Mouse (Mus musculus) right cerebral cortex, postnatal 25 days (tissue): ENCODE results near the gene Arl10.
"Not testable (repeated sequence)": the region's sequence is repeated elsewhere in the genome, so short reads cannot be mapped to it uniquely, and the experiment has no call there.

Source experiments
- DNase-seq: peaks from one replicate; pipeline ENCODE4 v3.0.0; 2022

Gene Arl10

DNA sequence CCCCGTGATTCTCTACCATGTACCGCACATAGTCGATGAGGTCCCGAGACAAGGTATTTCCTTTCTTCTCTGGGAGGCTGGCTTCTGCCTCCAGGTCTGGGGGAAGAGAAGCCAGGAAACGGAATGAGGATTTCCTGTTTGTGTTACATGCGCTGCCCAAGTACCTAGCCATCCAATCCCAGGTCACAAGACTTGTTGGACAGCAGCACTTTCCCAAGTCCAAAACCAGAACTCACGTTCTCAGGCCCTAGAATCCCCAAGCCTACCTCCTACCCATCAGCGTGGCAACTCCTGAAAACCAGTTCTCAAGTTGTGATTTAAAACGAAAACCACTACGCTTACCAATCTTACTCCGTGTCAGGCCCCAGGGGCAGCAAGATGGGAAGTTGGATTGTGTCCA lies 11.0 kb downstream of the Arl10 start:
- DNase-seq: no peak

DNA sequence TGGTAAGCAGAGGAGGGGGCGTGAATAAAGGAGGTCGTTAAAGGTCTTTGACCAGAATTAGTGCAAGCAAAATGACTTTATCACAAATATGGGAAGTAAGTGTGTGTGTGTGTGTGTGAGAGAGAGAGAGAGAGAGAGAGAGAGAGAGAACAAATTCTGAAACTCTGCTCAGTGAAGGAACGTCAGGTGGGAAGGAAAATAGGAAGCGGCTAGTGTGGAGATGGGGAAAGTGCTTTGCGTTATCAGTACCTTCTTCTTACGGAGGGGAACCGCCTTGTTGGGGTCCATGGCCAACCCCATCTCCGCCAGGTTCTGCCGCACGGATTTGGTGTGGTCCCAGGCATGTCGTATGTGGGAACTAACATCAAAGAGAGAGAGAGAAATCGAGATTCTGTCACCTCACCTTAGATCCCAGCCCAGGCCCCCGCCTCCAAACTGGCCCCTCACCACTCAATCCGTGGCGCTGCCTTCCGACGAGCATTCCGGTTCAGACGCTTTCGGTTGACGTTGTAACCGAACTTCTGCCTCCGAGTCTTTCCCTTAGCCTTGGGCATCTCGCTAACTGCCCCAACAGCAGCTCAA lies 14.7 kb downstream of the Arl10 start:
- no peak for DNase-seq

DNA sequence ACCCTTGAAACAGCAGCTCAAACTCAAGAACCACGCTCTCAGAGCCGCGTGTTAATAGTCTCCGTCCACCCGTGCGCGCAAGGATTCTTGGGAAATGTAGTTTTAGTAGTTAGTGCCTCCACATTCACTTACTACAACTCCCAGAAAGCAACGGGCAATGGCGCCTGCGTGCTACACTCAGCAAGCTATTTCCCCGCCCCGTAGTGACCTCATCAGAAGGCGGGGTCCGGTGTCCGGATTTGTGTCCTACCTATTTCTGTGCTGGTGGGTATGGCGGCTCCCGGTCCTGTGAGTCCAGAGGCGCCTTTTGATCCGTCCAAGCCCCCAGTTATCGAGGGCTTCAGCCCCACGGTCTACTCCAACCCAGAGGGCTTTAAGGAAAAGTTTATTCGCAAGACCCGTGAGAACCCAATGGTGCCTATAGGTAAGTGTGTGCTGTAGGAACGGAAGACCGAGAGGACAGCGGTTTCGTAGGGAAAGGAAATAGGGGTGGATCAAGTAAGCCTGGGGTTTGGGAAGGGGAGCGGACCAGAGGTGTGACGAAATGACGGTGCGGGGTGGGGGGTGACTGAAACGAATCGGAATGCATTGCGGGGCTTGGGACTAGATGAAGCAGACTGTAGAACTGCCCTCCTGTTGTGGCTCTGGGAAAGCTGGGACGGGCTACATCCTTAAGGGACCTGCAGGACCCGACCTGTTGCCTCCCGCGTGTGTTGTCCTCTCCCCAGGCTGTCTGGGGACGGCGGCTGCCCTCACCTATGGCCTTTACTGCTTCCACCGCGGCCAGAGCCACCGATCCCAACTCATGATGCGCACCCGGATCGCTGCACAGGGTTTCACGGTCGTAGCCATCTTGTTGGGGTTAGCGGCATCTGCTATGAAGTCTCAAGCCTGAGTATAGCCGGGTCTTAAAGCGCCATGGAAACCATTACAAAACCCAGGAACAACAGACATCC lies 15.5 kb downstream of the Arl10 start, which contains the start of the genes Nop16 and Higd2a:
Gene Nop16, minus strand, starts transcription at position 95 of the 956 bp plus-strand sequence.
Gene Higd2a, plus strand, starts transcription at position 212 of the 956 bp plus-strand sequence.
- DNase-seq: peak; percentile 96

- DNase-seq: no peak
Measured at GRCm38 (mm10) chr13:54591776-54592356, 17.1 kb downstream of the Arl10 start.

DNA sequence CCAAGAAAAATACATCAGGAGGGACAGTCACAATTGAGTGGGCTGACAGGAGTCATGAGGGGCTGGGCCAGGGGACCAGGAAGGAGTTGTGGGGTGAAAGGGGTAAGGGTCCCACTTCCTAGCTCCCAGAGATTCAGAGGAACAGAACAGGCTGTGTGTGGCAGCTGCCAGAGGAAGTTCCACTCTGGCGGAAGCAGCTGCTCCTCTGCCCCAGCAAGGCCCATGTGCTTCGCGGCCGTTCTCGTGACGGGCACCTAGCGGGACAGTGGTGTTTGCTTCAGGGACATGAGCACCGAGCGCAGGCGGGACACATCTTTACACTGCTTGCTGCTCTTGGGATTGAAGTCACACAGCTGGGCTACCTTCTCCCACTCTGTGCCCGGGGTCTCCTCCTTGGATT lies 18.8 kb downstream of the Arl10 start:
- DNase-seq: no peak

- no peak for DNase-seq
Measured at GRCm38 (mm10) chr13:54596107-54596690, 21.4 kb downstream of the Arl10 start.

- DNase-seq: no peak
Measured at GRCm38 (mm10) chr13:54596870-54597269, 22.1 kb downstream of the Arl10 start.

DNA sequence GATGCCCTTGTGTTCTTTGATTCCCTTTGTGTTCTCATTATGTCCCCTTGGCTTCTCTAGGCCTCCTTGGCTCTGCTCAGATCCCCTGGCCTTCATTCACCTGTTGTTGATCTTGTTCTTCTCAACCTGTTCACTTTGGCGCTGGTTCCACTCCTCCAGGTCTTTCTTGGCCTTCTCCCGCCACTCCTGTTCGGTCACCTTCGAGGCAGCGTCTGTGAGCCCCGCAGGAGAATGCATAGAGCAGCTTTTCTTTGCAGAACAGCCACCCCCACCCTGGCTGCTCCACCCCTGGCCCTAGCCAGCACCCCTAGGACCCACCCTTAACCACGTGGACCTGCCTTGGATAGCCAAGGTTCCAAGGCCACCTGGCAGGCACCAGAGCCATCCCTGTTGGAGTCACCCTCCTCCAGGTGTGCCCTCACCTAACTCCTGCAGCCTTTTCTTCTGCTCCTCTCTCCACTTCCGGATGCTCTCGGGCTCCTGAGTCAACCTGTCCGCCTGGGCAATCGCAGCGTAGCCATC lies 23.9 kb downstream of the Arl10 start:
- DNase-seq: no peak

GRCm38 (mm10) chr13:54602639-54603111 lies 27.9 kb downstream of the Arl10 start:
- DNase-seq: no peak

- no peak for DNase-seq
Measured at GRCm38 (mm10) chr13:54603501-54603900, 28.7 kb downstream of the Arl10 start.

GRCm38 (mm10) chr13:54604221-54604620 lies 29.4 kb downstream of the Arl10 start:
- no peak for DNase-seq

DNA sequence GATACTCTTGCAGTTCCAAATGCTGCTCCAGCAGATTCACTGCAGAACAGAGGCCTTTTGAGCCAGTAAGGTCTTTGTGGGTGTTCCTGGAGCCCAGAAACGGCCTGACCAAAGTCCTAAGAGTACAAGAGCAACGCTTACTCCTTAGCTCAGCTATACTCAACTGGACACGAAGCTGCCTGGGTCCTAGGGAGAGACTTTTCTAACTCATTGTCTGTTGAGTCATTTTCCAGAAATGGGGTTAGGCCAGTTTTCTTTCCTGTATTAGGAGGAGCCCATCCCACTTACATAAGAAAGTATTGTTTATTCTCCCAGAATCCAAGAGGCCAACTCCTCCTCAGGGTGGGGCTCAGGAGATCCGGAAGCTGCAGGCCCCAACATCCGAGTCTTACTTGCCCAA lies 30.6 kb downstream of the Arl10 start:
- no peak for DNase-seq

DNA sequence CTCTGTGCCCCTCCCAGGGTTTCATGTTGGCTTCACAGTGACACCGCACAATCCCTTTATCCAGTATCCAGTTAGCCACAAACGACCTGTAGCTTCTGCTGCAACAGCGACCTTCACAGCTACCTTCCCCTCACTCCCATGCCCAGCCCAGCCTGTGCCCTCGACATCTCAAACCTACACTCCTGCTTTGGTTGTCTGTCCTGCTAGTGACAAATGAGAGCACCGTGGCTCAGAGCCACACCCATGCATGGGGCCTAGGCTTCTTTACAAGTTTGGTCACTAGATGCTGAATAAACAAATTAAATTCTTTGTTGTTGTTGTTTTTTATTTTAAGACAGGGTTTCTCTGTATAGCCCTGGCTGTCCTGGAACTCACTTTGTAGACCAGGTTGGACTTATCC lies 32.4 kb downstream of the Arl10 start:
- no peak for DNase-seq

- DNase-seq: no peak
Measured at GRCm38 (mm10) chr13:54608002-54608401, 33.2 kb downstream of the Arl10 start.

GRCm38 (mm10) chr13:54608666-54609065 lies 33.9 kb downstream of the Arl10 start:
- peak; percentile 33 for DNase-seq

GRCm38 (mm10) chr13:54609301-54609700 lies 34.5 kb downstream of the Arl10 start:
- no peak for DNase-seq

DNA sequence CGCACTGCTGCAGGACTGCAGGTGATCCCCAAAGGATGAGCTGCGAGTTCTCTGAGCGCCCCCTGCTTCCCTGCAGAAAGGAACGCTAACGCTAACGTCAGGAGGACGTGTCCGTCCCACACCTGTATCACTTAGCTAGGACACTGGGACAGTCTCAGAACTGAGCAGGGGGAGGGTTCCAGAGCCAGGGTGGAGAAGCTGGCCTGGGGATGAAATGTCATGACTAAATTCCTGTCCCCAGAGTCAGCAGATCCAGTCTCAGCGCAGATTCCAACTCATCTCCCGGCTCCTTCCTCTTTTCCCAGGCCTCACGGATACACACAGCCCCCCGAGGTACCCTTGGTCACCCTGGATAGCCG lies 35.8 kb downstream of the Arl10 start:
- peak; percentile 40 for DNase-seq

DNA sequence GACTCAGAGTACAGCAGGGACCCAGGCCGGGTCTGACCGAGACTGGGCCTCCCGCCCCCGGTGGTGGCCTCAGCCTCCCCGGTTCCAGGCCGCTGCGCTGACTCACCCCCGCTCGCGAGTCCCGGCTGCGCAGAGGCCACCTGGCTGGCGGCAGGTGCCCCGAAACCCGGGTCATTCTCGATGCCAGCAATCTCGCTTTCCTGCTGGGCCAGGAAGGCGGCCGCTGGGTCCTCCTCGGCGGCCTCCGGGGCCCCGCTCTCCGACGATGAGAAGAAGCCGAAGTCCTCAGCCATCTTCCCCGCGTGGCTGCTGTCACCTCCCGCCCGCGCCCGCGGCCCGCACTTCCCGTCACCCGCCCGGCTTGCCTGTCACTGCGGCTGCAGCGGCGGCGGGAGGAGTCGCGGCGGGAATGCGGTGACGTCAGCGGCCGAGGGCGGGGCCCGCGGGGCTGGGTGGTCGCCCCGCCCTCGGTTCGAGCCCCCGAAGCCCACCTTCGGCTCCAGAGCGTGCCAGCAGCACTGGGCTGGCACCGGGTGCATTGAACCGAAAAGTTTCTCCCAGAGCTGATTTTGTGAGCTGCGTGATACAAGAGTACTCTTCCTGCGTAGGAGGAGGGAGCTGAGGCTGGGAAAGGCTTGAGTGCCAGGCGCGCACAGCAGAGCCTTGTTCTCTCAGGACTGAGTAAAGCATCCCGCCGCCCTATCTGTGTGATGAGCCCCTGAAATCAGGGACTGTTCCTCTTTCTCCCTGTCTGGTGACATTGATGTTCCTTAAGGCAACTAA lies 36.3 kb downstream of the Arl10 start, which contains the start of gene Cltb:
Gene Cltb, minus strand, starts transcription at position 373 of the 783 bp plus-strand sequence.
- peak; percentile 93 for DNase-seq

DNA sequence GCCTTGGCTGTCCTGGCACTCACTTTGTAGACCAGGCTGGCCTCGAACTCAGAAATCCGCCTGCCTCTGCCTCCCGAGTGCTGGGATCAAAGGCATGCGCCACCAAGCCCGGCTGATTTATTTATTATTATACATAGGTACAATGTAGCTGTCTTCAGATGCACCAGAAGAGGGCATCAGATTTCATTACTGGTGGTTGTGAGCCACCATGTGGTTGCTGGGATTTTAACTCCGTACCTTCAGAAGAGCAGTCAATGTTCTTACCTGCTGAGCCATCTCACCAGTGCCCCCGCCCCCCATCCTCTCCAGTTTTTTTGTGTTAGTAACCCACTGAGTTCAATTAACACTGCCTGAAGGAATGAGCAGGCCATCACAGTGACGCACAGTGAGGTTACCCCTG lies 38.3 kb downstream of the Arl10 start:
- DNase-seq: not testable (repeated sequence)

DNA sequence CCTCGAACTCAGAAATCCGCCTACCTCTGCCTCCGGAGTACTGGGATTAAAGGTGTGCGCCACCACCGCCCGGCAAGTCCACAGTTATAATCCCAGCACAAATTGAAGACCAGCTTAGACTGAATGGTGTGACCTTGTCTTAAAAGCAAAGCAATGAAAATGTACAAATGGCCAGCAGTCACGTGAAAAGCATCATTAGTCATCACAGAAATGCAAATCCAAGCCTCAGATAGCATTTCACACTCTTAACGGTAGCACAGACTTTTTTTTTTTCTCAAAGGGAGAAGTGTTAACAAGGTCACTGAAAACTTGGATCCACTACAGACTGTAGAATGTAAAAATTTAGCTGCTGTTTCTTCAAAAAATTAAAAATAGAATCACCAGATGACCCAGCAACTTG lies 41.5 kb downstream of the Arl10 start:
- DNase-seq: no peak

DNA sequence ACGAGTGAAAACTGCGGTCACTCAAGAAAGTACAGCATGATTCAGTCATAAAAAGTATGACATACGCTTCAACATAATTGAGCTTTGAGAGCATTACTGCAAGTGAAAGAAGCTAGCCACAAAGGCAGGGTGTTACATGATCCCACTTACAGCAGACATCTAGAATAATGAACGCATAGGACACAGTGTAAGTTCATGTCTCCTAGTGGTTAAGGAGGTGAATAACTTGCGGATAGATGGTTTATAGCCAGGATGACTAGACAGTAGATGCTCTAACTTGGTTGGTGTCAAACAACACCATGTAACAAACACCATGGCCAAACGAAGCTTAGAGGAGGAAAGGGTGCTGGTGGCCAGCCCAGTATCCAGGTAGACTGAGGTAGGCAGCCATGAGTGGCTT lies 42.2 kb downstream of the Arl10 start:
- no peak for DNase-seq
